Mouse (Mus musculus): Measurements from ENCODE around the gene Rtbdn.

The Rtbdn gene

DNA sequence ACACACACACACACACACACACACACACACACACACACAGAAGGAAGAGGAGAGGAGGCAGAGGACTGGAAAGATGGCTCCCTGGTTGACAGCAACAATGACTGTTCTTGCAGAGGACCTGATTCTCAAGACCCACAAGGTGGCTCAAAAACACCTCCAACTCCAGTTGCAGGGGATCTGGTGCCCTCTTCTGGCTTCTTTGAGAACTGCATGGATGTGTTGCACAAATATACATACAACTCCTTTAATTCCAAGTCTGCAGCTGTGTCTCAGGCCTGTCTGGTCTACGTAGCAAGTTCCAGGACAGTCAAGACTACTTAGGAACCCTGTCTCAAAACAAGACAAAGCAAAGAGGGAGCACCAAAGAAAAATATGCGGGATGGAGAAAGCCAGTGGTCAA, 10.0 kb downstream of the Rtbdn start:
- peak; percentile 56 for DNase-seq (ENCODE audit: low read depth, low spot score)

DNA sequence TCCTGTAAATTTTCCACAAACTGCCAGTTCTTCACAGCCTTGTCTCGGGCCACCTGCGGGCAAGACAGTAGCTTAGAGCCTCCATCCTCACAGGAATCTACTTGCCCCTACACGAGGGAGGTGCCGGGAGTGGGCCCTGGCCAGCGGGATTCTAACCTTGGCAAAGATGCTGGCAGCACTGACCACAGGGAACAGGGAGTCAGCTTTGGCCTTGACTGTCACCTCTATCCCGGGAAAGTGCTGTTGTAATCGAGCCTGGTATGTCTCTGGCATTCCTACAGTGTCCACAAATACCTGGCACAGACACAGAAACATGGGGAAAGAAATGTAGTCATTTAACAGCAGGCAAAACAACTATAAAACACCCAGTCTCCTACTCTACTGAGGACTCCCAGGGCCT, 13.0 kb downstream of the Rtbdn start:
- no peak for DNase-seq (ENCODE audit: low read depth, low spot score)

DNA sequence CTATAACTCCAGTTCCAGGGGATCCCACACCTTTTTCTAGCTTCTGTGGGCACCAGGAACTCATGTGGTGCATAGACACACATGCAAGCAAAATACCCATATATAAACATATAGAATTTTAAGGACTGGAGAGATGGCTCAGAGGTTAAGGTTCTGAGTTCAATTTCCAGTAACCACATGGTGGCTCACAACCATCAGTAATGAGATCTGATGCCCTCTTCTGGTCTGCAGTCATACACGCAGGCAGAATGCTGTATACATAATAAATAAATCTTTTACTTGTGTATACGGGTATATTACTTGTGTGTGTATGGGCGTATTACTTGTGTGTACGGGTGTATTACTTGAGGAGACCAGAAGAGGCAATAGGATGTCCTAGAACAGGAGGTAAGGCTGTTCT, 17.2 kb downstream of the Rtbdn start:
- no peak for DNase-seq (ENCODE audit: low read depth, low spot score)

DNA sequence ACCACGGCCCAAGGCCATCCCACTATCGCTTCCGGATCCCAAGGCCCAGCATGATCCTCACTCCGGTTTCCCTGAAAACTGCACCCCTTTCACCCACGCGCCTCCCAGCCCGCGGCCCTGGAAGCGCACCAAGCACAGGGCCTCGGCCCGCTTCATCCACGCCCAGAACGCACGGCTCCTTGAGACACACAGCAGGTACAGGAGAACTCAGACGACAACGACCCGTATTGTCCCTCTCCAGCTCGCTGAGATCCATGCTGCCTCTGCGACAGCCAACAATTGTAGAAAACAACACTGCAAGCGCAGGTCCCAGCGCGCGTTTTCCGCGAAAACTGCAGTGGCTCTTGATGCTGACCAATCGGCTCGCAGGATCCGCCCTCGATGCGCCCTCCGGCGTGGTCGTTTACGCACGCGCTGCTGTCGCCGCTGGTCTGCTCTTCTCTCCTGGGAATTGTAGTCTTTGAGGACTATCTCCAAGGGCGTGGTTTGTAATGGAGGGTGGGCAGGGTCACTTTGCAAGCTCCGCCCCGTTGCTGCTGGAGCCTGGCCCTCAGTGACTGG, 19.0 kb downstream of the Rtbdn start:
- peak; percentile 97 for DNase-seq (ENCODE audit: low read depth, low spot score)

DNA sequence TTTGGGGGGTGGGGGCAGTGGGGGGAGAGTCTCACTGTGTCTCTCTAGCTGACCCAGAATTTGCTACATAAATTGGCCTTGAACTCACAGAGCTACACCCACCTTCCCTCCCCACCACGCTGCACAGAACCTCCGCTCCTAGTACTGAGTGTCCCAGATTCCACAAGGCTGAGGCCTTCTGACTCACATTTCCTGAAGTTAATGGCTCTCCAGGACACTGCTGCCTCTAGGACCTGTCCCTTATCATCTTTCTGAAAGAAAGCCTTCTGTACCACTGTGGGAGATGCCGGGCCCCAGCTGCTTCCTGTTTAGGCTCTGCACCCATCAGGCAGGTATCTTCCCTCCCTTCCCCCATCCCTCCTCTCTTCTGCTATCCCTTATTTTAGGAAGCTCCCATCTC, 19.8 kb downstream of the Rtbdn start:
- DNase-seq (ENCODE audit: low read depth, low spot score) = no peak

DNA sequence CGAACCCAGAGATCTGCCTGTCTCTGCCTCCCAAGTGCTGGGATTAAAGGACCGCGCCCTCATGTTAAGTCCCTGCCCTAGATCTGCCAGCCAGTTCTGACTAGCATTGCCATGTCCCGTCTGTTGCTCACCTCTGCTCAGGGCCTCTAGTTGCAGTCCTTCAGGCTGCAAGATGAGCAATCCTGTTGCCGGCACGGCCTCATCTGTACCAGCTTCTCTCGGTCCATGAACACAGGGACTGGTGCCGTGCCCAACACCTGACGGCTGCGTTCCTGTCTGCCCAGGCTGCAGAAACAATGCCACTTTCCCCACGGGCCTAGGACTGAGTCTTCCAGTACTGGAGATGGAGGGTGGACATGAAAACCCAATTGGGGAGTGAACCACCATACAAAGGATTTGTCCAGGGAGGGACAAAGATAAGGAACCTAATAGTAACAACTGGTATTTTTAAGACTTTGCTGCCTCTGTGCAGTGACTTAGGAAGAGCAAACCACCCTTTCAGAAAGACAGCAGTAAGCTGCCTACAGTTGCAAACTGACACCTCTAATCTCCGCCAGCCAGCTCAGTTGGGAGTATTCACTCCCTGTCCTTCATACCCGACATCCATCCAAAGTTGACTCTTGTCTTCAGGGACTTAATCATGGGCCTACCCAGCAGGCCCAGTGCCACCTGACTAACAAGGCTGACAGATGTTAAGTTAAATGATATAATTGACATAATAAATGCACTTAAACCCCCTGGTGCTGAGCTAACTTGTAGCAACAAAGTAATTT, 20.9 kb downstream of the Rtbdn start:
- no peak for DNase-seq (ENCODE audit: low read depth, low spot score)

DNA sequence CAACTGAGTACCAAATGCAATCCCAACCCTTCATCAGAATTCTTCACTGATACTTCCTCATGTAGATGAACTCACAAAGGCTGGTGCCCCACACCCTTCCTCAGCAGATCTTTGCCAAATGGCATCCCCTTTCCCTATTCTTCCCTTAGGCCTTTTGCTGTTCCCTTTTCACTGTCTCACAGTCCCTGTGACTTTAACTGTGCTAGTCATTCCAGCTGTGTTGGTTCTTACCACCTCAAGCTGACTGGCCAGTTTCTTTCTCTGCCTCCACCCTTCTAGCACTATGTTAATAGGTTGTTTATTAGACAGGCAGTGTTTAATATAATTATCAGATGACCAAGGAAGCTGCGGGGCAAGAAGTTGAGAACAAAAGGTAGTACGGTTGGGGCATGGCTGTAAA, 21.9 kb downstream of the Rtbdn start:
- no peak for DNase-seq (ENCODE audit: low read depth, low spot score)

DNA sequence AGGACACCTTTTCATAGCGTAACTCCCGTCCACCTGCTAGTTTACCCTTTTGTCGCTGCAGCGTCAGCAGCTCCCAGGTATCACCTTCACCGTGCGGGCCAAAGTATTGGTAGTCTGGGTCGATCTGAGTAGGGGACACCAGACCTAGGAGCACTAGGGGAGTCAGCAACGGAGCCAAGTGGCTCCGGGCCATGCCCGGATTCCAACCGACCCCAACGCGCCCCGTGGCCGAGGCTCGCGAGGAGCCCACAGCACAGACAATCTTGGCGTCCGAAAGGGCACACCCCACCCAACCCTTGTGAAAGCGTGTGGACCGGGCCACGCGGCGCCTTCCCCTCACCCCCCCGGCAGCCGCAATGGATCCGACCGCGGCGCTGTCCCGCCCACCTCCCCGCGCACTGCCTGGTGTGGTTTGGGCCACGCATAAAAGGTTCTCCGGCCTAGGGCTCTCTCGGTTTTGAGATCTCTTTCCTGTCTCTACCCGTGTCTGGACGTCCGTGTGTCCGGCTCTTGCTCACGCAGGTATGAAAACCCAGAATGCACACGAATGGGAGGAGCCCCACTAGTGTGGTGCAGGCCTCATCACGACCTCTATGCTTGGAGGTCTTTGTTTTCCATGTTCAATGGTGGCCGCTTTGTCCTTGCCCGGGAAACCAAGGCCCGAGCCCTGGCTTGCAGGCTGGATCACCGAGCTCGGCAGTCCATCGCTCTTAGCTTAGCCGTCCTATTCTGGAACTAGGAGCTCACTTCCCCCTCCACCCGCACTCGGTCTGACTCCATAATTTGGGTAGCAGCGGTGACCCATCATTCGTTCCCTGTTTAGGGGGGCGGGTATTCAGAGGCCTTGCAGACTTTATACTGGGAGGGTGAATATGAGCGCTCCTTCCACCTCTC, 22.7 kb downstream of the Rtbdn start, which contains the start of the genes Gm49661, Prdx2 and Rnaseh2a:
Gene Gm49661, minus strand, starts transcription at position 193 of the 894 bp plus-strand sequence.
Gene Prdx2, plus strand, starts transcription at position 347 of the 894 bp plus-strand sequence.
Gene Rnaseh2a, minus strand, starts transcription at position 527 of the 894 bp plus-strand sequence.
- DNase-seq (ENCODE audit: low read depth, low spot score) = no peak

DNA sequence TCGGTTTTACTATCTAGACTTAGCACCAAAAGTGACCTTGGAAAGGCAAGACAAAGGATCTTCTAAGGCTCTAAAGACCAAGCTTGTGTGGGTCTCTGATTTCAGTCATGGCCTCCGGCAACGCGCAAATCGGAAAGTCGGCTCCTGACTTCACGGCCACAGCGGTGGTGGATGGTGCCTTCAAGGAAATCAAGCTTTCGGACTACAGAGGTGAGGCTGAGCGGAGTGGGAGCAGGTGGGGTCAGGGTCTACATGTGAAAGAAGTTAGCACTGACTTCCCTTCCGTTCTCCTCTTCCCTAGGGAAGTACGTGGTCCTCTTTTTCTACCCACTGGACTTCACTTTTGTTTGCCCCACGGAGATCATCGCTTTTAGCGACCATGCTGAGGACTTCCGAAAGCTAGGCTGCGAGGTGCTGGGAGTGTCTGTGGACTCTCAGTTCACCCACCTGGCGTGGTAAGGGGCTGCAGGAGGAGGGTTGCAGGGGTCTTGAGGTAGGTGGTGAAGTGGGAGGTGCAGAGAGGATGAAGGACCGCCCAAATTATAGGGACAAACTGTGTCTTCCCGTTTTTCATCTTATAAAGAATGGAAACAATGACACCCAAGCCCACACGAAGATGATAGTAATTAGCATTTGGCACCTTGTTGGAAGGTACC, 23.5 kb downstream of the Rtbdn start:
- no peak for DNase-seq (ENCODE audit: low read depth, low spot score)

DNA sequence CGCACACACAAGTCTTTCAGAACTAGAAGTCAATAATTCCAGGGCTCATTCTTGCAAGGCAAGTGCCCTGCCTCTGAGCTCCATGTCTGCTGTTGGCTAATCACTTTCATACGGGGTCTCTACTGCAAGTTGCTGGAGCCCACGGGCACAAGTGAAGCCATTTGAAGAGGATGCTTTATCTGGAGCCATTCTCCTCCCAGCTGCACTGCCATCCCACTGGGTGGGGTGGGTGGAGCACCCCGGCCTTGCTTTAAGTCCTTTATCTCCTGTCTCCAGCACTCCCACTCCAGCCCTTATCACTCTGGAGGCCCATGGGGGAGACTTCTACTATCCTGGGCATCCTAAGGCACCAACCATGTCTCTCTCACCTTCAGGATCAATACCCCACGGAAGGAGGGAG, 24.1 kb downstream of the Rtbdn start:
- DNase-seq (ENCODE audit: low read depth, low spot score) = no peak

DNA sequence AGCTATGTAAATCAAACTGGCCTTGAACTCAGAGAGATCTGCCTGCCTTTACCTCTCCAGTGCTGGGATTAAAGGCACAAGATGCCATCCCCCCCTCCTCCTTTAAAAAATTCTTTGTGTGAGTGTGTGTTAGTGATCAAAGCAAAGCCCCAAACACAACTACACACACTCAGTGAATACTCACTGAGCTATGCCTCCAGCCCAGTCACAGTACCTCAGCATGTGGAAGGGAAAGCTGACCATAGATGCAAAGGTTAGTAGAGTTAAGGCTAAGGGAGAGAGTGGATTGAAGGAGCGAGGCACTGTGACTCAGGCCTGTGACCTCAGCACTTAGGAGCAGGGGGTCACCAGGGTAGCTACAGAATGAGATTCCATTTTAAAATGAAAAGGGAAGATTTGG, 26.3 kb downstream of the Rtbdn start:
- no peak for DNase-seq (ENCODE audit: low read depth, low spot score)

DNA sequence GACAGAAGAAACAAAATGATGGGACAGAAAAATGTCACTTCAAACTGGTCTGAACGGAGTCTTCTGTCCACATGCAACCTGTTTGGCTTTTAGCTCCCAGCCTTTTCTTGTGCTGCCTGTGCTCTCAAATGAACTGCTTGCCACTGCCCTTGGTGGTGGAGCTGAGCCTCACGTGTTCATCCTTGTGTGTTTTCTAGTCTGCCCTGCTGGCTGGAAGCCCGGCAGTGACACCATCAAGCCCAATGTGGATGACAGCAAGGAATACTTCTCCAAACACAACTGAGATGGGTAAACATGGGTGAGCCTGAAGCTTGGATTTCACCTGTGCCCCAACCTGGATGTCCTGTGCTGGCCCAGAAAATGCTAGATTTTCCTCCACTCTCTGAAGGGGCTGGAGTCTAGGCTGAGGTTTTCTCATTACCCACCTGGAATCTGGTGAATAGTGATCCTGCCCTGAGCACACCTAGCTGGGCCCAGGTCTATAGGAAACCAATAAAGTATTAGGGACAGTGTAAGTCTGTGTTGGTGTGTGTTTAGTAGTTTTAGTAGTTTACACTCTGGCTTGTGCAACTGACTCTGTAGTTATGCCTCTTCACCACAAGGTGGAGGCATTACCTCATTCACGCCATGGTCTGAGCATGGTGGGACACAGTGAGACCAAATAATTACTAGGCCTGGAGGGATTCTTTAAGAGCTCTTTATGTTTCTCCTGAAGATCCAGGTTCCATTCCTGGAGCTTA, 27.2 kb downstream of the Rtbdn start:
- no peak for DNase-seq (ENCODE audit: low read depth, low spot score)

DNA sequence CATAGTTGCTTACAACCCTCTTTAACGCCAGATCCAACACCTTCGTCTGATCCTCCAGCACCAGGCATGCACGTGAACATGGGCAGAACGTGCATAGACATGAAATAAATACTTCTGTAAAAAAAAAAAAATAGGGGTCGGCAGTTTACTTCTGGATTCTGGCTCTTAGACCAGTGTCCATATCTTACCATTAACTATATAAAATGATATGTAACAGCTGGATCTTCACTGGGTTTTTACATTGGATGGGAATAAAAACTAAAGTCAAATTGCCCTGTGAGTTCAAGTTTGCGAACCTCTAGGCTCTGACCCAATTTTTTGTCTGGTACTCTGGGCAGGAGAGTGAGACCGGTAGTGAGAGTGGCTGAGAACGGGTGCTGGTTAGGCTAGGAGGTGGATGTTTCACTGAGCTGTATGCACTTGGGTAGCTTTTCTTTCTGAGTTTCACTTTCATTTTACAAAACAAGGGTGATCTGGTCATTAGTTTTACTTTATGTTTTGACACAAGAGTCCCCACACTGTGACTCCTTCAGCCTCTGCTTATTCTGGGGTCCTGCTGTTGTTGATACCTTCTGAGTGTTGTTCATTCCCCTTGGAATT, 27.9 kb downstream of the Rtbdn start:
- no peak for DNase-seq (ENCODE audit: low read depth, low spot score)

DNA sequence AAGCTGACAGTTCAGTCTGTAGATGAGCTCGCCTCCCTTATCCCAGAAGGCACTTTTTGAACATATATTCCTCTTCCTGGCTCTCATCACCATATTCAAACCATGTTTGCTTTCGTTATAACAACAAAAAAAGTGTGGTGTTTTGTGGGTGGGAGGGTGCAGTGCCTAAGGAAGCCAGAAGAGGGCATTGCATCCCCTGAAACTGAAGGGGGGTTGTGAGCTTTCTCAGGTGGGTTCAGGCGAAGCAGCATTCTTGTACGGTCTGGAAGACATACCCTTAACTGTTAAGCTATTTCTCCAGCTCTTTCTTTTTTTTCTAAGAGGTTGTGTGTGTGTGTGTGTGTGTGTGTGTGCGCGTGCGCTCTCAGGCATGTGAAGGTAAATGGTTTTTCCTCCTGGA, 28.6 kb downstream of the Rtbdn start:
- DNase-seq (ENCODE audit: low read depth, low spot score) = no peak

DNA sequence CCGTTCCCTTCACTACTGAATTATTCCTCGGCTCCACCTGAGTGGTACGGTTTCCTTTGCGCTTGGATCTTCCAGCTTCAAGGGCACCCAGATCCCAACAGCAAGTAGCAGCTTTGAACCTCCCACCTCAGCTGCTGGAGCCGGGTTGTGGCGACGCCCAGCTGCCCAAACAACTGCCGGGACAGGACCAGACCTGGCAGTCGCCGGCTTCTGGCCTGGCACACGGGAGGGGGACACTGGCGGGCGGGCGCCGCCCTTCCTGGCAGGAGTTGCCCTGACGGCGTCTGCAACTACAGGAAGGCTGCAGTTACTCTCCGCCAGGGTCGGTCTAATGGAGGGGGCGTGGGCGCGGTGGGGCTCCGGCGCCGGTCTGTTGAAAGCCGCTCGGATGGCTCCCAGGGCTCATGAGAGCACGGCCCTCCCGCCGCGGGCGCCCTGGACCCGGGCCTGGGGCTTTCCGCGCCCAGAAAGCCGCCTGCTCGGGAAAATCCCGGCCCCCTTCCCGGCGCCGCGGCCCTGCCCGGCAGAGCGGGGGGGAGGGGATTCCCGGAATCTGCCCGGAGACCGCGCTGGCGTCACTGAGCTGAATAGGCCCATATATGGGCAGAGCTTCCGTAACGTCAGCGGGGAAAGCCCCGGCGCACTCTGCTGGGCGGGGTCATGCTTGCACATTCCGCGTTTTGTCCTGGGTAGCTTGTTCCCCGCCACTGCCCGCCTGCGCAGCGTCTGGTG, 29.4 kb downstream of the Rtbdn start:
- peak; percentile 89 for DNase-seq (ENCODE audit: low read depth, low spot score)

DNA sequence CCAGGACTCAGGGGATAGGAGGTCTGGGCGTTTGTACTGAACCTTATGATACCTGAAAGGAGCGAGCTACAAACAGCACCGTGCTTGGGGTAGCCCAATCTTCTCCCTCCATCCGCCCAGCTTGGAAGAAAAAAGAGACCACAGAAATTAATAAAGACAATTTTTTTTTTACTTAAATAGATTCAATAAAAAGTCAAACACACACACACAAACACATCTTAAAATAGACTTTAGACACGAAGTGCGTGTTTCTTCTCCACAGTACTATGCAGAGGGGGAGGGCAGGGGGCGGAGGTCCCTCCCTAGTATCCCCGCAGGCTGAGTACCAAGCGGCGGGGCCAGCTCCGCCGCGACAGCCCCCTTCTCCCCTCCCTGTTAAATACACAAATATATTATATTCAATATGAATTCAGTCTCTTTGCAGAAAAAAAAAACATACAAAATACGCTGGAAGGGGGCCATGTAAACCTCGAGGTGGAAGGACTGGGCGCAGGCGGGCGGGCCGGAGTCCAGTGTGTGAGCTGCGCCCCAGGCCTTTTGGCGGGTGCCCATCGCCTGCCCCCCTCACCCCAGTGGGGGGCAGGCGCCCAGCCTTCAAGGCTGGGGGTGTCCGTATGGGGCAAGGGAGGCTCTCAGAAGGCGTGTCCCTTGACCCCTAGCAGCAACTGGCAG, 30.1 kb downstream of the Rtbdn start:
- DNase-seq (ENCODE audit: low read depth, low spot score) = no peak

DNA sequence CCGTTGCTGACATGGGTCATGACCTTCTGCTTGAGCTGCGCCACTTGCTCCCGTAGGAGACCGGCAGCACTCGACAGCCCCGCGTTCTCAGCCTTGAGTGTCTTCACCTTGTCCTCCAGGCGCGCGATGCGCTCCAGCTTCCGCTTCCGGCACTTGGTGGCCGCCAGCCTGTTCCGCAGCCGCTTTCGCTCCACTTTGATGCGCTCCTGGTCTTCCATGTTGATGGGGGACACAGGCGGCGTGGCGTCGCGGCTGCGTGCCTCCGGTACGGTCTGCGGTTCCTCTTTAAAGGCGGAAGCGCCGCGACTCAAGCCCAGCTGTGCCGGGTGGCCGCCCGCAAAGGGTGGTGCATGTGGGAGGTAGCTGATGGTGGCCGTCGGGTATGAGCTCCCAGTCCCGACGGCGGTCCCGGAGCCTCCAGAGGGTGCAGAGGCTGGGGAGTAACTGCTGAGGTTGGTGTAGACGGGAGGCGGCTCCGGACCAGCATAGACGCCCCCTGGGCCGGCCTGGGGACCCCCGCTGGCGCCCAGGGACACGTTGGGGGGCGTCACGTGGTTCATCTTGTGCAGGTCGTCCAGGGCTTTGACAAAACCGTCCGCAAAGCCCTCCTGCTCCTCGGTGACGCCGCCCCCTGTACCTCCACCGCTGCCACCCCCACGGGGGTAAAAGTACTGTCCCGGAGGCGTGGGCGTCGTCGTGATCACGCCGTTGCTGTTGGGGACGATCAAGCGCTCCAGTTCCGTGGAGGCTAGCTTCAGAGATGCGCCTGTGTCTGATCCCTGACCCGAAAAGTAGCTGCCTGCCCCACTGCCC, 30.9 kb downstream of the Rtbdn start:
- DNase-seq (ENCODE audit: low read depth, low spot score) = no peak

DNA sequence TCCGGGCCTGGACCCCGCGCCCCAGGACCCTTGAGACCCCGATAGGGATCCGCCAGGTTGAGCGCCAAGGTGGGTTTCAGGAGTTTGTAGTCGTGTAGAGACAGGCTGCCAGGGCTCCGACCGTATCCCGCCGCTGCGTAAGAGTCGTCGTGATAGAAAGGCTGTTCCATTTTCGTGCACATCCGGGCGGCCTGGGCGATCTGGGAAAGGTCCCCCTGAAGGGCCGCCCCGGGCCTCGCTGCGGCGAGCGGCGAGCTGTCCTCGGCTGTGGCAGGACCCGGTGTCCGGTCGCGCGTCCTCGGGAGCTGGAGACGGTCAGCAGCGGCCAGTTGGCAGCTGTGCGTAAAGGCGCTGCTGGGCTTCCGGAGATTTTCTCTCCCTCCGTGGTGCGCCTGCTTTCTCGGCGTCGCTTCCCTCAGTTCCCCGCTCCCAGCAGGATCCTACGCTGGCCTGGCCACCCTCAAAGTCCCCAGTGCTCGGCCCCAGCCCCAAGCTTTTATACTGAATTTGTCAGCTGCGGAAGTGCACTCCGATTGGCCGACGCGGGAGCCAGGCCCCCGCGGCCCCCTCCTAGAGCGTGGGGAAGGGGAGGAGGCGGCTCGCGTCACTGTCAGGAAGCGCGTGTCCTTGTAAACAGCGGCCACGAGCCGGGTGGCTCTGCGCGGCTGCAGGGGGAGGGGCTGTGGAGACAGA, 31.6 kb downstream of the Rtbdn start, which contains the start of gene Junb:
Gene Junb, minus strand, starts transcription at position 471 of the 693 bp plus-strand sequence.
- peak; percentile 94 for DNase-seq (ENCODE audit: low read depth, low spot score)
